Mouse (Mus musculus) T-helper 2 cell (primary cell): ENCODE data around the gene Cyld.

Experiments
- in situ Hi-C: fragments of 300-600 bp; cut with MboI, MseI; formaldehyde crosslinking; loops from one replicate; pipeline ENCODE4 v1.15.1; 2025; ENCODE audit warnings: high pct_unique_total_duplicates

Cyld gene

DNA sequence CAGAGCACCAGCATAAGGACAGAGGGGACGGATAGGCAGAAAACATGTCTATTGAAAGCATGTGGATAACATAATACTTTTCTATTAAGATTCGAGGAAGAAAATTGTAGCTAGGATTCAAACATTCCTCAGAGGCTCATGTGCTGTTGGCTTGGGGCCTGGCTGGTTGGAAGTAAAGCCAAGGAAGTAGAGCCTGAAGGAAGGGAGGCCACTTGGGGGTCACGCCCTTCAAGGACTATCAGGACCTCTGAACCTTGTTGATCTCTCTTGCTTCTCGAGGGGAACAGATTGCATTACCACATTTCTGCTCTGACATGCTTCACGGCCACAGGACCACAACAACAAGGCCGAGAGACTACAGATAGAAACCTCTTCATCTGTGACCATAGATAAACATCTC, 7.7 kb upstream of the Cyld start:
- in situ Hi-C loops = no loop called here

DNA sequence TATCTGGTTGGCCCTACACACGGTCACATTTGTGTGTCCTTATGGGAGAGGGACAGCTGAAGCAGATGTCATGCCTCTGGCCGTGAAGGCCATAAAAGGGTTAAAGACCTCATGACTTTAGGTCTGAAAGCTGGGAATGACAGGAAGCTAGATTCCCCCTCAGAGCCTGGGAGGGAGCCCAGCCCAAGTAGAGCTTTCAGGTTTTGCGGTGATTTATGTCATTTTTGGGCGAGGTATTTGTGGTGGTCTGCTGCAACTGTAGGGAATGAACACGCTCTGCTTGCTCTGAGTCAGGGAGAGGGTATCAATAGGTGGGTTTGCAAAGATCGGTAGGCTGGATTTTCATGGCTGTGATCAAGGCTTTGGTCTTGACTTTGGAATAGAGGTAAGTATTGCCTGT, 6.9 kb upstream of the Cyld start:
- in situ Hi-C loops = loop anchor here (5.0 kb wide), 1 partner anchor 58 kb away; no protein-coding TSS in a partner anchor

DNA sequence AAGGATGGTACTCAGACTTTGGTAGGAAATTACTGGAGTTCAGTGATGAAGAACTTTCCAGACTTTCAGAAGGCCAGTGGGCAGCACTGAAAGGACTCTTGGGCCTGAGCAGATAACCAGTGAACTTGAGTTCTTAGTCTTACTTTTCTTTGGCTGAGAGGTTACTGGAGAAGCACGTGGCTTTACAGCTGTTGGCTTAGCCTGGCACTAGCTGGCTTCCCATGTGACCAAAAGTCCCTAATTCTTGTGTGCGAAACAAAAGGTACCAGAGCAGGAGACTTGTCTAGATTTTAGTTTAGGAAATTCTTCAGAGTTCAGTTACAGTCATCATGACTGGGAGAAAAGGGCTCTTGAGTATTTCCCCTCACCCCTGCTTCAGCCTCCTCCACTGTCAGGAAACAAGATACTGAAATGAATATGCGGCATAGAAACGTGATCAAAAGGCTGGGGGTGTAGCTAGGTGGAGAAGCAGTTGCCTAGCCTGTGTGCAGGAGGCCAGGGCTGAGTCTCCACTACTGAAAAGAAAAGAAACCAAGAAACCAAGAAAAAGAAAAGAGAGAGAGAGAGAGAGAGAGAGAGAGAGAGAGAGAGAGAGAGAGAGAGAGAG, 5.4 kb upstream of the Cyld start:
- in situ Hi-C loops = loop anchor here (5.0 kb wide), 1 partner anchor 59 kb away; no protein-coding TSS in a partner anchor

DNA sequence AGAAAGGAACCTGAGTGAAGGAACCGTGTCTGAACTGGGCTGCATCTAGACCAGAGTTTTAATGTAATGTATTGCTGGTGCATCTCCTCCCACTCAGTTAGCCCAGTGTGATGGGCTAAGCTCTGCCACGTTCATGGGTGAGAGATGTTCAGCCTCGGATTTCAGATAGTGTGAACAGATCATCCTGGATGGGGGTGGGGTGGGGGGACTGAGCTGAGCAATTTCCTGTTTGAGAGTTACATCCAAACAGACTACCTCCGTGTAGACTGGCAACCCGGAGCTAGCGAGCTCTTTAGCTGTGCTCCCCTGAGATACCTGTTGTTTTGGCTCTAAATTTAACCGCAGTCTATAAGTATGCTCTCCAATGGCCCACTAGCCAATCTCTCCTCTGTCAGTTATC, 4.9 kb upstream of the Cyld start:
- in situ Hi-C loops = loop anchor here (5.0 kb wide), 1 partner anchor 60 kb away; no protein-coding TSS in a partner anchor

DNA sequence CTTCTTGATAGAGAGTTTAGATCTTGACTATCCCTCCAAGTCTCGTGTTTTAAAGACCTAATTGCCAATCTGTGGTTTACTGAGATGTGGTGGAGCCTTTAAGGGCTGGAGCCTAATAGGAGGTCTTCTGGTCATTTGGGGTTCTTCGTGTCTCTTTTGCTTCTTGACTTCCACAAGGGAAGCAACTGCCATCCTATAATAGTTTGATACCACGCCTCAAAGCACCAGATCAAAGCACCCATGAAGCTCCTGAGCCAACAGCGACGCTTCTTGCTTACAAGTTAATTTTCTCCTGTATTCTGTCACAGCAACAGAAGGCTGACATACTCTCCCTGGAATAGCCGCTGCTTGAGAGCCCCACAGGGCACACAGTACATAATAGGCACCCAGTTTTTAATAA, 4.0 kb upstream of the Cyld start:
- in situ Hi-C loops = loop anchor here (5.0 kb wide), 1 partner anchor 61 kb away; no protein-coding TSS in a partner anchor

DNA sequence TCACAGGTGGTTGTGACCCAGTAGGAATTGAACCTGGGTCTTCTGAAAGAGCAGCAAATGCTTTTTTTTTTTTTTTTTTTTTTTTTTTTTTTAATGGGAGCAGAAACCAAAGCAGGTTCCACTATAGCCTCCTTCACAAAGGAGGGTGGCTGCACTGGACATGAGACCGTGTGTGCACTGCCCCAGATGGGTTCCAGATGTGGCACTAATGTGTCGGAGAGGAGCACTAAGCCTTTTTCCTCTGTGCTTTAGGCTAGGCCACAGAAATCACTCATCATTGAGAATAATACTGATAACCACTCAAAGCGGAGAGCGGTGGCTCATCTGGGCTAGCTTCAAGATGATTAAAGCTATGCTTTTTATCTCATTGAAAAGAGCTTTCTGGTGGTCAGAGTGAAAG, 3.5 kb upstream of the Cyld start:
- in situ Hi-C loops = loop anchor here (5.0 kb wide), 1 partner anchor 61 kb away; no protein-coding TSS in a partner anchor

DNA sequence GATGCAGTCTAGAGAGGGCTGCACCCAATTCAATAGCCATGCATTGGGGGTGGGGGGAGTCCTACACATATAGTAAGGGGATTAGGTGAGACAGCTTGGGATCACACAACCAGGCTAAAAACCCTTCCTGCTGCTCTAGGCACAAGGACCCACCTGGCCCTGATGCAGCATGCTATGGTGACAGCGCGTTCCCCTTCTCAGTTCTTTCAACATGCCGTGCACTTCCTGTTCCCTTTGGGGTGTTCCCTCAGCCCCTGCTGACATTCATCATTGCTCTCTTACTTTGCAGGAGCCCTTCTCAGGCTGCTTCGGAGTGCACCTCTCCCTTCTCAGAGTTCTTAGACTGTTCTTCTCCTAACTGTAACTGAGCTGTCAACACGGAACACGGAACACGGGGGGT, 2.5 kb upstream of the Cyld start:
- in situ Hi-C loops = loop anchor here (5.0 kb wide), 1 partner anchor 62 kb away; no protein-coding TSS in a partner anchor

DNA sequence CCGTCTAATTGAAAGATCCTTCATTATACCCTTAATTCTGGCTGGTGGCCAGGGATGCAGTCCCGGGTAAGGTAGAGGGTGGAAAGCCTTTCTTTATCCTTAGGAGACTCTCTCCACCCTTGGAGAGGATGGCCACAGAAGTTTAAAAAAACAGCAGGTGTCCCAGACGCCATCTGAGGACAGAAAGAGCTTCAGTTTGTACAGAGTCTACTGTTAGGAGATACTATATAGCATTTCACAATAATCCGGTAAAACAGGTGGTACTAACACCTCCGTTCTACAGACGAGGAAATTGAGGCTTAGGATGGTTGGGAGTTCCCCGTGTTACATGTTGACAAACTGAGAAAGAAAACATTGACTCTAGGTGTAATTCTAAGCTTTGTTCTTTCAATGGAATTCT, 600 bp upstream of the Cyld start:
- in situ Hi-C loops = loop anchor here (5.0 kb wide), 1 partner anchor 399 kb away; no protein-coding TSS in a partner anchor

DNA sequence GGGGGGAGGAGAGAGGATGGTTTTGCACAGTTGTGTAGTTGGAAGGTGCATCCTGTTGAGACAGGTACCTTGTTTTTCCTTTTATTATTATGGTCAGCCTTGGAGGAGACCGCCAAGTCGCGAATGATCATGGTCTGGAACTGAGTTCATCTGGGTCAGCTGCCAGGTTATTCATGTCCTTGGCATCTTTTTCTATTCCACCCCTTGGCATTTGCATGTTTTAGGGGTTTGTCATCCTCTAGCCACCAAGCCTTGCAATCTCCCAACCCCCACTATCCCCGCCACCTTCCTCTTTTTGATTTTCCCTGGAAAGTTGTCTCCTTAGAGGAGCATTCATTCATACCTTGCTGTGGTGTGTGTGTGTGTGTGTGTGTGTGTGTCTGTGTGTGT, 809 bp downstream of the Cyld start:
- in situ Hi-C loops = loop anchor here (5.0 kb wide), 1 partner anchor 400 kb away; no protein-coding TSS in a partner anchor

DNA sequence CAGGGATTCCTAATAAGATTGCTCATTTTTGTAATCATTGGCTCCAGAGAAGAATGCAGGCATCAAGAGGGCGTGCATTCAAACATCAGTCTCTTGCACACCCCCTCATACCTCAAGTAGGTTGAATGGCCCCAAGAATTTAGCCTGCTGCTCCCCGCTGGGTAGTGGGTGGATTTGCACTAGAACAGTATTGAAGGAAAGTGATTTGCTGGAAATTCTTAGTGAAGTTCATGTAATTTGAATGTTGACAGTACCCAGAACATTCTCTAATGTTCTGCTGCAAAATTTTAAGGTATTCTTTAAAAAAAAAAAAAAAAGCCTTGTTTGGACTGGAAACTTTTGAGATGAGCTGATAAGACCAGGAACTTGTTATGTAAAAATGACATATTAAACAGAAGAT, 1.2 kb downstream of the Cyld start:
- in situ Hi-C loops = loop anchor here (5.0 kb wide), 1 partner anchor 401 kb away; no protein-coding TSS in a partner anchor

DNA sequence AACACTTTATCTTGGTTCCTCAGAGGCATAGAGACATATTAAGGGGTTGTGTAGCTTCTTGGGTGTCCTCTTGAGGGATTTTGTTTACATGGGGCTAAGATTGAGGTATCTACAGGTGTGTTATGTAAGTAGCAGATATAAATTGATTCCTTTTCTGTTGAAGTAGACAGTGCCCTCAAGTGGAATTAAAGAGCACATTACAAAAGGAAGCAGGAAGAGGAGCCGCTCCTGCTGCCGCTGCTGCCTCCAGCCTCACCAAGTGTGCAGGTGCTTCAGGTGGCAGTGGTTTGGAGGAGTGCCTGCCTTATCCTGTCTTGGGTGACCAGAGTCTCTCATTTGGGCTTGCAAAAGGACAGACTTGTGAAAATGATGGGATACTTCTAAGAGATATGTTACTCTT, 4.8 kb downstream of the Cyld start:
- in situ Hi-C loops = loop anchor here (25.0 kb wide), 1 partner anchor 339 kb away; the partner anchor contains the start of gene Brd7

DNA sequence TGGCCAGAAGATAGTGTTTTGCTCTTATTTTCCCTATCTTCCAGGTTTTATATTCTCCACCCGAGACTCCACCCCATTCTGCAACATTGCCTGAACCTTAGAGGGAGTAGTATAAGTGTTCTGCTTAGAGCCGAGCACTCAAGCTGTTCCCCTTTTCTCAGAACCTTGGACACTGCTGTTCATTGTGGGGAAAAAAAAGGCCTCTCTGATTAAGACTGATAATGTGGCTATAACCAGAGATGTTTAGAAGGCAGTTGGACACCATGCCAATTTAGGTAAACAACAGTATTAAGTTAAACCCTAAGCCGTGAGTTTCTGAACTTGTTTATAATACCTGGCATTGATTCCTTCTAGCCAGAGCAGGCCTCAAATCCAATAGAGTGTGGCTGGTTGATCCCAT, 6.0 kb downstream of the Cyld start:
- in situ Hi-C loops = loop anchor here (25.0 kb wide), 1 partner anchor 341 kb away; the partner anchor contains the start of gene Brd7

DNA sequence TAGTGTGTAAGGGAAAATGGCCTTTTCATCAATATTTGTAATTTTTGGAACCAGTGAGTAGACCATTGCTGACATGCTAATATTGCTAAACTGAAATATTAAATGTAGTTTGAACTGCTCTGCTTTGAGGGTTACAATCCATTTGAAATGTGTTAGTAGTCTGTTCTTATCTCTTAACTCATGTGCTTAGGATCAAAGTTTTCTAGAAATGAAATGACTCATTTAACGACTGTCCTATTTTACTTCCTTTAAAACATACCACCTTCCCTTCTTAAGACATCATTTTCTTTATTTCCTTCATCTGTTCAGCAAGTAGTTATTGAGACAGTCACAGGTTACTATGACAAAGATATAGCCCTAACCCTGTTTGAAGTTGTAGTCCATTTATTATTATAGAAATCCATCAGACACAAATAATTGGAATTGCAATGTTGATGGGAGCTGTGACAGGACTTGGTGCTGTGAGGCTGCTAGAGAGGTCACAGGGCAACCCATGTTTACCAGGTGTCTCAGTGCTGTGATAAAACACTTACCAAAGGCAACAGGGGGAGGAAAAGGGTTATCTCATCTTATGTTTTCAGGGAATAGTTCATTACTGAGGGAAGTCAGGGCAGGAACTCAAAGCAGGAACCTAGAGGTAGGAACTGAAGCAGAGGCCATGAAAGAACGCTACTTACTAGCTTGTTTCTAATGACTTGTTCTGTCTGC, 26.6 kb downstream of the Cyld start:
- in situ Hi-C loops = loop anchor here (5.0 to 25.0 kb wide), 2 partner anchors 301 to 361 kb away; partner anchors contain the start of gene Brd7

DNA sequence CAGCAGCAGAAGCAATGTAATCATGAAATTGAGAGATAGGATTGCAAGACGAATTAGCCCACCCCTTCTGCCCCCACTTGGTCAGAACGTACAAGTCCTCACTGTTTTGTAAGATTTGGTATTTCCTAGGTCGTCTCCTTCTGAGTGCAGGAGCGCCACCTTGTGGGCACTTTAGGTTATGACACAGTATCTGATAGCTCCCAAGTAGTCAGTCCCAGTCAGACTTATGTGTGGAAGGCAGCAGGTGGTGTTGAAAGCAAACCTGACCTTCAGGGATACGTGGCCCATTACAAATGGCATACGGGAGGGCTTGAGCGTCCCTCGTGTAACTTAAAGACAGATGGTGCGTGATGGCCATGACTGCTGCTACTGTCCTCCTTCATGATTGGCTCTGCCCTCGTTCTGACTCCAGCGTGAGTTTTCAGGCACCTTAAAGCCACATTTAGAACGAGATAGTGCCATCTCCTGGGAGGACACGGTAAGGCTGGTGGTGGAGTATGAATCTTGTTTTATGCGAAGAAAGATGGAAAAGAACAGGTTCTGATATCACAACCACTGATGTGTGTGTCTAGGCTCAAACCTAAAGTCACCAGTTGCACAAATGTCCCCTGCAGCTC, 58.5 kb downstream of the Cyld start:
- in situ Hi-C loops = no loop called here

DNA sequence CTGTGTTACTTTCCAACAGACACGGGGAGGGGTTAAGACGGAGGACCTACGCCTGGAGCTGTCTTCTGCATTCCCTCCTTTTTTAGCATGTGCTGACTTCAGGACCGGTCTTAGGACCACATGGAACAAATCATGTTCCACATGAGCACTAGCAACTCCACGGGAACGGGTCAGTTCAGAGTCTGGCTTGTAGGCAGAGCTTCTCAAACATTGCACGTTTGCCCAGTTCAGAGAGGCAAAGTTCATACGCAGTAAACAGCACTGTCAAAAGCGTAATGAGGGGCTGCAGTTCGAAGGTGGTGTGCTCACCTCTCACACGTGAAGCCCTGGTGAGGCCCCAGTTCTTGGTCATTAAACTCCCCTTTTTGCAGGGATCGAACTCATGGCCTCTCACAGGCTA, 65.2 kb downstream of the Cyld start:
- in situ Hi-C loops = no loop called here

DNA sequence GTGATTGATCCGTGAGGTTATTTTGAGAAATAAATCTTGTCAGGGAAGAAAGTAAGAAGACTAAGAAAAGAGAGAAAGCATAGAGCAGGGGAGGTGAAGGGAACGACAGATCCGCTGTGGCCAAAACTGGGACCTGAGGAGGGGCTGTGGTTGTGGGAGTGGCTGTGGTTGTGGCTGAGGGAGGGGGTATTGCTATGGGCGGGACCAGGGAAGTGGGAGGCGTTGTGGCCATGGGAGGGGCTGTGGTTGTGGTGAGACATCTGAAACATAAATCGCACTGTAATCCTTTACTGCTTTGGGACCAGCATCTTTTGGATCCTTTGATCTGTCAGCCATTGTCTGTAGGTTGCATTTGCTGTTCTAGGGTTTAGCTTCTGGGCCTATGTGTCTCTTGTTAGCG, 74.4 kb downstream of the Cyld start:
- in situ Hi-C loops = no loop called here

DNA sequence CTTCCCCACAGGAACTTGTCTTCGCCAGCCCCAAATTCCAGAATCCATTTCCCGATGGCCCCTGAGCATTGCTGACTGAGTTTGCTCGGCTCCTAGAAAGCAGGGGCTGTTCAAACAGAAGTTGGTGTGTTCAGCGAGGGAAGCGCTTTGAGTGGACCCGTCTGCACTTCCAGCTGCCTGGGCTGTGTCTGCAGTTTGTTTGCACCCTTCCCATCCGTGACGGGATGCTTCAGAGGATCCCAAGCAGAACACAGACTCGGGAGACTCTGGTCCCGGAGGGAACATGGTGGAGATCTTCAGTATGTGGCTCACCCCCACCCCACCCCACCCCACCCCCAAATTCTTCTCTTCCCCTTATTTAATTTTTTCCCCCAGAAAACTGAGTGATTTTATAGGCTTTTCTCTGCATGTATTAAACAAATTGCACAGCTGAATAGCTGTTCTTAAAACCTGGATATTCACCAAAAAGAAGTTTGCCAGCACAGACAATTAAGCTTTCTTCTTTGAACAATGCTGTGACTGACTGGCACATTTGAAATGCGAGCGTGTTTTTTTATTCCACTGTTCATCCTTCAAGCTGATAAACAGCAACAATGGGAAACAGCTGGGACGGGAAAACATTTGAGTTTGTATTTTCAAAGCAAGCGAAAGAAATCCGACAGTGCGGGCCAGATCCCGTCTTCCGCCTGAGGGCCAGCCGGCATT, 77.9 kb downstream of the Cyld start:
- in situ Hi-C loops = no loop called here

DNA sequence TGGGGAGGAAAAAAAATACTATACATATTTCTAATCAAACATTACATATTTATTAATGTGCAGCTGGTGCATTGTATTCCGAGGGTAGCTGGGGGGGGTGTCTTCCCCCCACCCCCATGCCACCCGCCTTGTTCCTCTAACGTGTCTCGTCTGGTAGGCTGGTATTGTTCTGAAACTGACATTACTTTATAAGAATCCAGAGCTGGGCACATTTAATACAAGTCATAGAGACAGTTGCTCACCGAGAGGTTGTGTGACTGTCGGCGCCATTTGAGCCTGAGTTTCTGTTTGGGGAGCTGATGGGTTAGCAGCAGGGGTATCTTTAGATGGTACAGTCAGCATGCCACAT, 78.4 kb downstream of the Cyld start:
- in situ Hi-C loops = no loop called here

DNA sequence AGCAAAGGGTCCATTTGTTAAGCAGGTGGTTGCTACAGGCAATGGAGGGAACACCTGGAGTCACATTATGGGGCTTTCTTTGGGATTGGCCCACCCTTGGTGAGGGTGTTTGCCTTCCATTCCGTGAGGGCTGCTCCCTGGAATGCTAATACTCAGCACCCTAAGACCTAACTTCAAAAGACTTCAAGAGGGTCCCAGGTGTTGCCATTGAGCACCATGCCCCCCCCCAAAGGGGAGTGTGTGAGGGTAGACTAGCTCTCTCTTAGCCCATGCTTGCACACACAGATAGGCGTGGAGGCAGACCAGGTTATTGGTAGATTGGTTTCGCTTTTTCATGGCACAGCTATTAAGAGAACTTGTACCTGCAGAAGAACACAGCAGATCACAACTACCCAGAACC, 83.3 kb downstream of the Cyld start:
- in situ Hi-C loops = loop anchor here (10.0 kb wide), 1 partner anchor 795 kb away; no protein-coding TSS in a partner anchor

DNA sequence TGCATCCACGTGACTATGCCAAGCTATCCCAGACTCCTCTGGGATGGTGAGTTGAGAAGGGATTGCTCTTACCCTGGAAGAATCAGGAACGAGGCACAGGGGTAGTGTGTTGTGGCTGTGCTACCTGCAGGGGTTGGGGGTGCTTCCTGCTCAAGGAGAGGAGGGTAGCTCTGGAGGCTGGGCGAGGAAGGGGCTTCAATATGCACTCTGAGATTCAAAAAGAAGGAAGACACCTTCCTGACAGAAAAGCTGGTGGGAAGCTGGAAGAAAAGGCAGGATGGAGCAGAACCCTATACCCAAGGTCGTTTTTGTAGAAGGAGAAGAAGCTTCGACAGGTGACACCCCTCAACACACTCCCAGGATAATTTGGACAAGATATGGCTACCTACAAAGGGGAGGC, 84.5 kb downstream of the Cyld start:
- in situ Hi-C loops = loop anchor here (10.0 kb wide), 1 partner anchor 794 kb away; no protein-coding TSS in a partner anchor

DNA sequence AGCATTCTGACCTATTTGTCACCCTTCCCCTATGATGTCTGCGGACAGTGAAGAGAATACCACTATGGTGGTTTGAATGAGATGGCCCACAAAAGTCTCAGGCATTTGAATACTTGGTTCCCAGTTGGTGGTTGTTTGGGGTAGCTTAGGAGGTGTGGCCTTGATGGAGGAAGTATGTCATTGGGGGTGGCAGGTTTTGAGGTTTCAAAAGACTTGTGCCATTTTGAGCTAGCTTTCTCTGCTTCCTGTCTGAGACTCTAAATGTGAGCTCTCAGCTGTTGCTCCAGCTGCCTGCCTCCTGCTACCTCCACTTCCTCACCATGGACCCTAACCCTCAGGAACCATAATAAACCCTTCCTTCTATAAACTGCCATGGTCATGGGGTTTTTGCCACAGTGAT, 86.9 kb downstream of the Cyld start:
- in situ Hi-C loops = loop anchor here (10.0 kb wide), 1 partner anchor 791 kb away; no protein-coding TSS in a partner anchor

DNA sequence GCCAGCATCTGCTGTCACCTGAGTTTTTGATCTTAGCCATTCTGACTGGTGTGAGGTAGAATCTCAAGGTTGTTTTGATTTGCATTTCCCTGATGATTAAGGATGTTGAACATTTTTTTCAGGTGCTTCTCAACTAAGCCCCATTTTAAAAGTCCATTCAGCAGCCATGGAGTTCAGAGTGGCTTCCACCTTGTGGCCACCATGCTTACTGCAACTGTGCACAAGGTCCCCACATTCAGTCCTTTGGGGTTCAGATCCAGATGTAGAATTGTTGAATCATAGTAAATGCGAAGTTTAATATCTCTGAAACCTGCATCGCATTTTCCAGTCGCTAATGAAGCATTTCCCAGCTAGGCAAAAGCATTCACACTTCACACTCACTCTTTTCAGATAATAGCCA, 91.5 kb downstream of the Cyld start:
- in situ Hi-C loops = loop anchor here (10.0 kb wide), 1 partner anchor 786 kb away; no protein-coding TSS in a partner anchor
